Mouse (Mus musculus): ENCODE measurements around the gene Cers2.

DNA sequence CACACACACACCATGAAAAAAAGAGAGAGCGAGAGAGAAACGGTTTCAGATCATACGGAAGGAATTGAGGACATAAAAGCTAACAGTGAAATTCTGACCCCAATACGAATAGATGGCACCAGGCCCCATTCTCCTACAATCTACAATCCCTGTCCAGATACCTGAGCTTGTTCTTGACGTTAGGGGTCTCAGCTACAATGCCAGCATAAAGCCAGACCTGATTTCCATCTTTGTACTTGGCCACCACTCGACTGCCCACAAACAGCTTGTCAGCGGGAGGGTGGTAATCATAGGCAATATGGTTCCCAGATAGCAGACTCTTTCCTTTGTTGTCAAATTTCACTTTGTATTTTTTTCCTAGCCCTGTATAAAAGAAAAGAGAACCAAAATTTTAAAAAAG, 31.9 kb downstream of the Cers2 start:
- TF ChIP-seq GATA1 (IDR thresholded peaks at IDR 0.05; ENCODE audit: borderline replicate concordance, low read length) (no peak), FLI1 (IDR thresholded peaks at IDR 0.05; ENCODE audit: low read length) (no peak)
